Mouse (Mus musculus): ENCODE measurements around the gene Lmx1b.

The Lmx1b gene

GRCm38 (mm10) chr2:33581866-33582265 is 58.4 kb downstream of the Lmx1b start:
- no peak for DNase-seq

- DNase-seq, result no peak
These were observed 58.9 kb downstream of the Lmx1b start for GRCm38 (mm10) chr2:33581449-33581777.

GRCm38 (mm10) chr2:33580697-33581448 is 59.4 kb downstream of the Lmx1b start:
- no peak for DNase-seq

- DNase-seq, result peak; percentile 50
These were observed 64.9 kb downstream of the Lmx1b start for GRCm38 (mm10) chr2:33575406-33575805.

GRCm38 (mm10) chr2:33573075-33573474 is 67.2 kb downstream of the Lmx1b start:
- DNase-seq, result no peak

GRCm38 (mm10) chr2:33571219-33571824 is 69.0 kb downstream of the Lmx1b start:
- no peak for DNase-seq

- no peak for DNase-seq
These were observed 70.6 kb downstream of the Lmx1b start for GRCm38 (mm10) chr2:33569698-33570097.

- peak; percentile 39 for DNase-seq
These were observed 71.1 kb downstream of the Lmx1b start for GRCm38 (mm10) chr2:33569240-33569639.

- DNase-seq, result no peak
These were observed 74.4 kb downstream of the Lmx1b start for GRCm38 (mm10) chr2:33565886-33566285.

GRCm38 (mm10) chr2:33564748-33565147 is 75.6 kb downstream of the Lmx1b start:
- DNase-seq, result no peak

GRCm38 (mm10) chr2:33559752-33560151 is 80.6 kb downstream of the Lmx1b start:
- peak; percentile 56 for DNase-seq

GRCm38 (mm10) chr2:33559334-33559733 is 81.0 kb downstream of the Lmx1b start:
- no peak for DNase-seq

- DNase-seq, result peak; percentile 83
These were observed 82.1 kb downstream of the Lmx1b start for GRCm38 (mm10) chr2:33558233-33558632.

- DNase-seq, result peak; percentile 35
These were observed 84.7 kb downstream of the Lmx1b start for GRCm38 (mm10) chr2:33555573-33555972.

GRCm38 (mm10) chr2:33552672-33553071 is 87.6 kb downstream of the Lmx1b start:
- DNase-seq, result no peak

- DNase-seq, result no peak
These were observed 92.7 kb downstream of the Lmx1b start for GRCm38 (mm10) chr2:33547595-33547994.

GRCm38 (mm10) chr2:33546879-33547278 is 93.4 kb downstream of the Lmx1b start:
- DNase-seq, result peak; percentile 87

- no peak for DNase-seq
These were observed 94.3 kb downstream of the Lmx1b start for GRCm38 (mm10) chr2:33546051-33546450.

GRCm38 (mm10) chr2:33544781-33545566 is 95.3 kb downstream of the Lmx1b start:
- DNase-seq, result no peak

GRCm38 (mm10) chr2:33544203-33544762 is 96.0 kb downstream of the Lmx1b start:
- DNase-seq, result peak; percentile 43

GRCm38 (mm10) chr2:33543429-33544202 is 96.7 kb downstream of the Lmx1b start:
- peak; percentile 27 for DNase-seq

GRCm38 (mm10) chr2:33542696-33543428 is 97.4 kb downstream of the Lmx1b start:
- DNase-seq, result peak; percentile 69
